8 mouse cellular contexts compared by ENCODE assay signal in genomic region chr8:122259351-122259750, GRCm38 (mm10). TPM values are rescaled to one million over a fixed set of nuclear protein-coding genes. Genes with fewer than 3 reads are reported as not detected.
DNase-seq lines count a peak whose midpoint lies in the region; TF ChIP-seq lines count a peak whose summit lies in the region.
"Had no signal": no experiment of that assay in that cellular context is flagged by ENCODE, and none has a peak within 500 bp of the region (broad histone marks: within the 10 kb centered on the region; RNA-seq: fewer than 3 reads in every experiment).

No protein-coding gene starts in this region.

- H3K27ac ChIP-seq in layer of hippocampus, adult 2 months = no peak overlapping the region

- peak; percentile 100 for TF ChIP-seq CTCF in layer of hippocampus, adult 2 months (conservative IDR thresholded peaks at IDR 0.05)

- no peak overlapping the region for H3K4me3 ChIP-seq in layer of hippocampus, adult 2 months
- H3K4me3 ChIP-seq: myocyte had no signal

- peak; percentile 64 for DNase-seq in 416B (ENCODE audit: low read depth)
- DNase-seq in B cell, adult 2 months = peak; percentile 81
- DNase-seq in cerebellum, adult 8-10 months = peak; percentile 80
- DNase-seq in gastrocnemius, adult 8-10 months (ENCODE audit: low spot score in 2 of 2) = peak; percentile 47 to 49
- peak; percentile 55 to 85 for DNase-seq in layer of hippocampus, adult 2 months (ENCODE audit: low spot score in 2 of 2)
- peak; percentile 79 for DNase-seq in lung, postnatal 14 days
- DNase-seq in spleen, adult 18-20 months = peak; percentile 24 to 65

RNA-seq across cellular contexts. Expression of gene Zfpm1, which starts 22.6 kb away (rescaled TPM):
- total RNA-seq in gastrocnemius, adult 8-10 months (2022) = 1 to 10 TPM; 4.7 to 9.2 (median 6.3) TPM
- total RNA-seq in layer of hippocampus, adult 2 months (2021) = 10 to 100 TPM; 45.1 to 45.6 TPM

Comparison
In these comparisons a context has a peak if more than half of its experiments do, and no peak if none do; other contexts are left out.
1. RNA of gene Zfpm1, which starts 22.6 kb away (total RNA-seq): 45.1 to 45.6 TPM in layer of hippocampus, adult 2 months; 4.7 to 9.2 TPM in gastrocnemius, adult 8-10 months; every median in the first group is over 4 times any median in the second.
2. Peak in every context shown above with its lines, with median percentiles within 50 percentile points of each other: DNase-seq.